Mouse (Mus musculus) v-Abl transformed pro-B cells (cell line): ENCODE data around the gene Gm12248.

Experiments used
- in situ Hi-C, 2 experiments: fragments of 400-800 bp; cut with MboI; formaldehyde crosslinking; loops; one replicate each; pipeline ENCODE4 v1.15.1; 2025; ENCODE audit not compliant: unreplicated experiment in 2 of 2

Gene Gm12248

GRCm38 (mm10) chr11:58093021-58093528 lies at the start of gene Gm12248:
Gene Gm12248, minus strand, starts transcription at chr11:58093134.
- in situ Hi-C loops: no loop called here

- in situ Hi-C loops: no loop called here
Measured at GRCm38 (mm10) chr11:58139466-58139865, 46.5 kb upstream of the Gm12248 start.

GRCm38 (mm10) chr11:58138821-58139220 lies 45.9 kb upstream of the Gm12248 start:
- in situ Hi-C loops: no loop called here

GRCm38 (mm10) chr11:58136677-58137076 lies 43.7 kb upstream of the Gm12248 start:
- in situ Hi-C loops: no loop called here

GRCm38 (mm10) chr11:58135296-58135695 lies 42.4 kb upstream of the Gm12248 start:
- in situ Hi-C loops: no loop called here

GRCm38 (mm10) chr11:58134869-58135268 lies 41.9 kb upstream of the Gm12248 start:
- in situ Hi-C loops: no loop called here

- in situ Hi-C loops: no loop called here
Measured at GRCm38 (mm10) chr11:58132026-58132425, 39.1 kb upstream of the Gm12248 start.

- in situ Hi-C loops: no loop called here
Measured at GRCm38 (mm10) chr11:58129302-58129843, 36.4 kb upstream of the Gm12248 start.

- in situ Hi-C loops: no loop called here
Measured at GRCm38 (mm10) chr11:58127544-58127943, 34.6 kb upstream of the Gm12248 start.

- in situ Hi-C loops: no loop called here
Measured at GRCm38 (mm10) chr11:58126397-58127160, 33.6 kb upstream of the Gm12248 start.

GRCm38 (mm10) chr11:58125021-58125420 lies 32.1 kb upstream of the Gm12248 start:
- in situ Hi-C loops: no loop called here

- in situ Hi-C loops: no loop called here
Measured at GRCm38 (mm10) chr11:58123711-58124110, 30.8 kb upstream of the Gm12248 start.

GRCm38 (mm10) chr11:58121351-58121750 lies 28.4 kb upstream of the Gm12248 start:
- in situ Hi-C loops: no loop called here

GRCm38 (mm10) chr11:58120655-58121054 lies 27.7 kb upstream of the Gm12248 start:
- in situ Hi-C loops: no loop called here

- in situ Hi-C loops: no loop called here
Measured at GRCm38 (mm10) chr11:58117044-58117652, 24.2 kb upstream of the Gm12248 start.

GRCm38 (mm10) chr11:58116560-58116959 lies 23.6 kb upstream of the Gm12248 start:
- in situ Hi-C loops: no loop called here

GRCm38 (mm10) chr11:58107664-58108337 lies 14.9 kb upstream of the Gm12248 start:
- in situ Hi-C loops: loop anchor here (10.0 kb wide), 3 partner anchors 117 to 217 kb away; partner anchors contain the start of gene Zfp692 (in 1 of the 2)

- in situ Hi-C loops: loop anchor here (10.0 kb wide), 3 partner anchors 118 to 218 kb away; partner anchors contain the start of gene Zfp692 (in 1 of the 2)
Measured at GRCm38 (mm10) chr11:58107009-58107408, 14.1 kb upstream of the Gm12248 start.

- in situ Hi-C loops: loop anchor here (5.0 to 10.0 kb wide), 5 partner anchors 63 to 220 kb away; partner anchors contain the start of genes Gemin5 (in 1 of the 2) and Zfp692 (in 1 of the 2)
Measured at GRCm38 (mm10) chr11:58104351-58104791, 11.4 kb upstream of the Gm12248 start.

GRCm38 (mm10) chr11:58103697-58104306 lies 10.9 kb upstream of the Gm12248 start, which contains the start of gene Cnot8:
Gene Cnot8, plus strand, starts transcription at chr11:58104153.
- in situ Hi-C loops: loop anchor here (5.0 to 10.0 kb wide), 5 partner anchors 63 to 221 kb away; partner anchors contain the start of genes Gemin5 (in 1 of the 2) and Zfp692 (in 1 of the 2)
